Mouse (Mus musculus): ENCODE measurements at regions not wholly inside any gene's neighbourhood (a gene's known extent, or its start where the extent isn't known, plus 50 kb on each side); places are given as distances from the start of the nearest gene placed in this dataset.

- intact Hi-C loops (cut with DNase I) = no loop called here
- DNase-seq (ENCODE audit: extremely low spot score in 1 of 2, low spot score in 2 of 2) = no peak
Observed at GRCm38 (mm10) chr4:127771966-127772500, 198.7 kb downstream of the CK137956 start.

- intact Hi-C loops (cut with DNase I) = no loop called here
- DNase-seq (ENCODE audit: extremely low spot score in 1 of 2, low spot score in 2 of 2) = peak; percentile 16 to 25
Observed at GRCm38 (mm10) chr4:127763736-127764135, 207.0 kb downstream of the CK137956 start.

- intact Hi-C loops (cut with DNase I) = no loop called here
Observed at GRCm38 (mm10) chr4:127758961-127759360, 211.8 kb downstream of the CK137956 start.

GRCm38 (mm10) chr4:127756238-127756637 lies 214.5 kb downstream of the CK137956 start:
- intact Hi-C loops (cut with DNase I) = no loop called here
- no peak for DNase-seq (ENCODE audit: extremely low spot score in 1 of 2, low spot score in 2 of 2)

More at GRCm38 (mm10) chr4:127758961-127759360, 211.8 kb downstream of the CK137956 start:
- no peak for DNase-seq (ENCODE audit: extremely low spot score in 1 of 2, low spot score in 2 of 2)

- no peak for DNase-seq (ENCODE audit: extremely low spot score in 1 of 2, low spot score in 2 of 2)
- intact Hi-C loops (cut with DNase I) = no loop called here
Observed at GRCm38 (mm10) chr4:127750781-127751180, 220.0 kb downstream of the CK137956 start.

- no peak for DNase-seq (ENCODE audit: extremely low spot score in 1 of 2, low spot score in 2 of 2)
- intact Hi-C loops (cut with DNase I) = no loop called here
Observed at GRCm38 (mm10) chr4:127747876-127748275, 222.9 kb downstream of the CK137956 start.

GRCm38 (mm10) chr4:127736781-127737180 lies 234.0 kb downstream of the CK137956 start:
- DNase-seq (ENCODE audit: extremely low spot score in 1 of 2, low spot score in 2 of 2) = no peak
- intact Hi-C loops (cut with DNase I) = no loop called here

GRCm38 (mm10) chr4:127736151-127736550 lies 234.6 kb downstream of the CK137956 start:
- peak in 1 of 2 experiments; percentile 36 for DNase-seq (ENCODE audit: extremely low spot score in 1 of 2, low spot score in 2 of 2)
- intact Hi-C loops (cut with DNase I) = no loop called here

GRCm38 (mm10) chr4:127734641-127735040 lies 236.1 kb downstream of the CK137956 start:
- intact Hi-C loops (cut with DNase I) = no loop called here

GRCm38 (mm10) chr4:127718661-127719060 lies 252.1 kb downstream of the CK137956 start:
- no peak for DNase-seq (ENCODE audit: extremely low spot score in 1 of 2, low spot score in 2 of 2)
- intact Hi-C loops (cut with DNase I) = no loop called here

More at GRCm38 (mm10) chr4:127734641-127735040, 236.1 kb downstream of the CK137956 start:
- no peak for DNase-seq (ENCODE audit: extremely low spot score in 1 of 2, low spot score in 2 of 2)

GRCm38 (mm10) chr4:127712274-127712673 lies 258.5 kb downstream of the CK137956 start:
- intact Hi-C loops (cut with DNase I) = no loop called here
- no peak for DNase-seq (ENCODE audit: extremely low spot score in 1 of 2, low spot score in 2 of 2)

GRCm38 (mm10) chr4:127710816-127711215 lies 259.9 kb downstream of the CK137956 start:
- no peak for DNase-seq (ENCODE audit: extremely low spot score in 1 of 2, low spot score in 2 of 2)
- intact Hi-C loops (cut with DNase I) = no loop called here

GRCm38 (mm10) chr4:127709746-127710145 lies 261.0 kb downstream of the CK137956 start:
- DNase-seq (ENCODE audit: extremely low spot score in 1 of 2, low spot score in 2 of 2) = no peak
- intact Hi-C loops (cut with DNase I) = no loop called here

GRCm38 (mm10) chr4:127708186-127708585 lies 262.6 kb downstream of the CK137956 start:
- intact Hi-C loops (cut with DNase I) = no loop called here

GRCm38 (mm10) chr4:127707126-127707525 lies 263.6 kb downstream of the CK137956 start:
- intact Hi-C loops (cut with DNase I) = no loop called here
- DNase-seq (ENCODE audit: extremely low spot score in 1 of 2, low spot score in 2 of 2) = no peak

More at GRCm38 (mm10) chr4:127708186-127708585, 262.6 kb downstream of the CK137956 start:
- DNase-seq (ENCODE audit: extremely low spot score in 1 of 2, low spot score in 2 of 2) = peak in 1 of 2 experiments; percentile 26

GRCm38 (mm10) chr4:127701651-127702050 lies 269.1 kb downstream of the CK137956 start:
- intact Hi-C loops (cut with DNase I) = no loop called here
- no peak for DNase-seq (ENCODE audit: extremely low spot score in 1 of 2, low spot score in 2 of 2)

- DNase-seq (ENCODE audit: extremely low spot score in 1 of 2, low spot score in 2 of 2) = no peak
- intact Hi-C loops (cut with DNase I) = no loop called here
Observed at GRCm38 (mm10) chr4:127689986-127690385, 280.8 kb downstream of the CK137956 start.

- intact Hi-C loops (cut with DNase I) = no loop called here
- no peak for DNase-seq (ENCODE audit: extremely low spot score in 1 of 2, low spot score in 2 of 2)
Observed at GRCm38 (mm10) chr4:127685021-127685420, 285.7 kb downstream of the CK137956 start.

GRCm38 (mm10) chr4:127679391-127679790 lies 291.4 kb downstream of the CK137956 start:
- DNase-seq (ENCODE audit: extremely low spot score in 1 of 2, low spot score in 2 of 2) = no peak
- intact Hi-C loops (cut with DNase I) = no loop called here

GRCm38 (mm10) chr4:127678437-127678836 lies 292.3 kb downstream of the CK137956 start:
- intact Hi-C loops (cut with DNase I) = no loop called here
- no peak for DNase-seq (ENCODE audit: extremely low spot score in 1 of 2, low spot score in 2 of 2)

- intact Hi-C loops (cut with DNase I) = no loop called here
- DNase-seq (ENCODE audit: extremely low spot score in 1 of 2, low spot score in 2 of 2) = no peak
Observed at GRCm38 (mm10) chr4:127675745-127676315, 294.9 kb downstream of the CK137956 start.
